Comparison of ENCODE assay signal across 8 mouse cellular contexts in the genomic region with DNA sequence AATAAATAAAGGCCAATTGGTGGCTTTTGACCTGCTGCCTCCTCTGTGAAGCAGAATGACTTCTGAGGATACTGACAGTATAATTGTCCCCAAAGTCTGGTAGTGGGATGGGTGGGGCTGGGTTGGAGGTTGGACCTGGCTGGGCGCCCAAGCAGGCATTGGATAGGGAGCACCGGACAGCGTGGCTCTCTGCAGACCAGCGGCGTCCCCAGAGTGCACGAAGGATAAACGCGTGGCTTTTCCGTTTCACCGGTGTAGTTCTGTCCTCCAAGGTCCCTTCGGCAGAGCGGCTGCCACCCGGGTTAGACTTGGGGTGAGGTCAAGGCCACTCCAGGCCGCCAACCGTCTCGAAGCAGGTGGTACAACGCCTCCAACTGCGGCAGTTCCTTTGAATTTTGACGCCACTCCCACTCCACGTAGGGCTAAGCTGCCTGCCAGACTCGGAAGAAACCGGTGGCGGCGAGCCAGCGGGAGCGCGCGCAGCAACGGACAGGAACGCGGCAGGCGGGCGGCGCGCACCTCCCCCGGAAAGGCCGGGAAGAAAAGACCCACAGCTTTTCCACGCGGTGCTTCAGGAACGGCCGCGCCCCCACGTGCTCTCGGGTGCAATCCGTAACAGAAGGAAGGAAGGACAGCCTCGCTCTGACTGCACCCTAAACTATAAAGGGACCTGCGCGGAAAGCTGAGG. TPM values are rescaled to one million over a fixed set of nuclear protein-coding genes. Genes with fewer than 3 reads are reported as not detected.
A peak's percentile ranks its signal among the peaks of the same experiment; 100 is the strongest.
DNase-seq lines count a peak whose midpoint lies in the region; ATAC-seq and TF ChIP-seq lines count a peak whose summit lies in the region.

No protein-coding gene starts in this region.

- H3K4me3 ChIP-seq in C2C12 (ENCODE audit: insufficient read depth, poor library complexity, severe bottlenecking): no peak overlapping the region
- peak overlapping the region; percentile 57 for H3K4me3 ChIP-seq in heart, embryonic 12.5 days
- peak overlapping the region; percentile 51 for H3K4me3 ChIP-seq in kidney, embryonic 16.5 days (ENCODE audit: low read length)
- peak overlapping the region; percentile 55 for H3K4me3 ChIP-seq in liver, embryonic 11.5 days (ENCODE audit: low read depth, low read length)
- H3K4me3 ChIP-seq in myocyte: peak overlapping the region; percentile 7
- H3K4me3 ChIP-seq in stomach, embryonic 16.5 days (replicated peaks; ENCODE audit: low read length): peak overlapping the region; percentile 52

- WGBS in heart, embryonic 12.5 days: under 1% methylated on average over 48 of the region's 48 CpGs
- WGBS in kidney, embryonic 16.5 days: under 1% methylated on average over 48 of the region's 48 CpGs
- 2% methylated on average over 48 of the region's 48 CpGs for WGBS in liver, embryonic 11.5 days
- WGBS in stomach, embryonic 16.5 days: under 1% methylated on average over 48 of the region's 48 CpGs

- no peak for TF ChIP-seq POLR2A in myocyte (IDR thresholded peaks at IDR 0.05; ENCODE audit: insufficient read length, low read depth)

- H3K9me3 ChIP-seq in heart, embryonic 12.5 days (replicated peaks): no peaks in the 10 kb centered on the region
- no peaks in the 10 kb centered on the region for H3K9me3 ChIP-seq in kidney, embryonic 16.5 days (ENCODE audit: low read length)
- no peaks in the 10 kb centered on the region for H3K9me3 ChIP-seq in liver, embryonic 11.5 days (ENCODE audit: control insufficient read depth, low read length)
- H3K9me3 ChIP-seq in stomach, embryonic 16.5 days (replicated peaks; ENCODE audit: control insufficient read depth, low read length): no peaks in the 10 kb centered on the region

- 0 out of 2 replicates have a peak, but pooled peaks cover 4% of the 10 kb centered on the region for H3K4me1 ChIP-seq in heart, embryonic 12.5 days (replicated peaks)
- peaks cover 3% of the 10 kb centered on the region; the same call in 1 of the 2 replicates for H3K4me1 ChIP-seq in kidney, embryonic 16.5 days (ENCODE audit: insufficient read depth, low read length)
- H3K4me1 ChIP-seq in liver, embryonic 11.5 days (replicated peaks; ENCODE audit: control insufficient read depth, insufficient read depth, low read length): no peaks in the 10 kb centered on the region; the same call in 1 of the 2 replicates
- H3K4me1 ChIP-seq in stomach, embryonic 16.5 days (ENCODE audit: control insufficient read depth, insufficient read depth, low read length): no peaks in the 10 kb centered on the region

- H3ac ChIP-seq in C2C12 (ENCODE audit: control insufficient read depth, insufficient read length, low read depth): peak overlapping the region; percentile 24
- no peak overlapping the region for H3ac ChIP-seq in myocyte (ENCODE audit: control insufficient read depth, insufficient read length)

- H3K27ac ChIP-seq in heart, embryonic 12.5 days (ENCODE audit: poor library complexity, severe bottlenecking): no peak overlapping the region
- H3K27ac ChIP-seq in kidney, embryonic 16.5 days (ENCODE audit: low read length): no peak overlapping the region
- H3K27ac ChIP-seq in liver, embryonic 11.5 days (ENCODE audit: low read depth, low read length): no peak overlapping the region
- H3K27ac ChIP-seq in stomach, embryonic 16.5 days (ENCODE audit: low read length): no peak overlapping the region

- no peaks in the 10 kb centered on the region for H3K79me2 ChIP-seq in C2C12 (ENCODE audit: control insufficient read depth, insufficient read depth)
- H3K79me2 ChIP-seq in myocyte (ENCODE audit: control insufficient read depth, insufficient read depth): no peaks in the 10 kb centered on the region

- H3K36me3 ChIP-seq in C2C12 (ENCODE audit: control insufficient read depth, insufficient read depth) (no peaks in the 10 kb centered on the region), myocyte (ENCODE audit: control insufficient read depth, insufficient read depth) (no peaks in the 10 kb centered on the region)
- H3K36me3 ChIP-seq in heart, embryonic 12.5 days: no peaks in the 10 kb centered on the region; the same call in 1 of the 2 replicates
- no peaks in the 10 kb centered on the region for H3K36me3 ChIP-seq in kidney, embryonic 16.5 days (ENCODE audit: insufficient read depth, low read length)
- no peaks in the 10 kb centered on the region for H3K36me3 ChIP-seq in liver, embryonic 11.5 days (ENCODE audit: control insufficient read depth, insufficient read depth, low read length)
- no peaks in the 10 kb centered on the region for H3K36me3 ChIP-seq in stomach, embryonic 16.5 days (ENCODE audit: control insufficient read depth, insufficient read depth, low read length)

- DNase-seq in brain, adult 2 months (ENCODE audit: low read depth, low spot score): peak; percentile 86
- DNase-seq in liver, embryonic 11.5 days (ENCODE audit: low spot score): peak; percentile 67

- H3K27me3 ChIP-seq in C2C12 (ENCODE audit: control insufficient read depth, insufficient read depth, insufficient read length) (no peaks in the 10 kb centered on the region), myocyte (ENCODE audit: control insufficient read depth, insufficient read depth, insufficient read length) (no peaks in the 10 kb centered on the region)
- no peaks in the 10 kb centered on the region for H3K27me3 ChIP-seq in heart, embryonic 12.5 days (replicated peaks)
- H3K27me3 ChIP-seq in kidney, embryonic 16.5 days (ENCODE audit: insufficient read depth, low read length): no peaks in the 10 kb centered on the region
- peaks cover 7% of the 10 kb centered on the region; the same call in 1 of the 2 replicates for H3K27me3 ChIP-seq in liver, embryonic 11.5 days (replicated peaks; ENCODE audit: control insufficient read depth, insufficient read depth, low read length)
- no peaks in the 10 kb centered on the region for H3K27me3 ChIP-seq in stomach, embryonic 16.5 days (ENCODE audit: control insufficient read depth, insufficient read depth, low read length)

- ATAC-seq in erythroid progenitor cell, adult 5-6 weeks (replicated peaks; ENCODE audit: low FRiP score, poor library complexity, severe bottlenecking): peak; percentile 73
- peak; percentile 75 for ATAC-seq in heart, embryonic 12.5 days (ENCODE audit: insufficient number of reproducible peaks, low FRiP score)
- peak; percentile 90 for ATAC-seq in kidney, embryonic 16.5 days (ENCODE audit: low FRiP score, low TSS enrichment)
- ATAC-seq in liver, embryonic 11.5 days (replicated peaks; ENCODE audit: low FRiP score): peak; percentile 69
- peak; percentile 84 for ATAC-seq in stomach, embryonic 16.5 days (ENCODE audit: insufficient read depth, low FRiP score)

- H3K79me3 ChIP-seq in C2C12 (ENCODE audit: low read depth): no peaks in the 10 kb centered on the region

- H3K9ac ChIP-seq in heart, embryonic 12.5 days: peak overlapping the region; percentile 71
- H3K9ac ChIP-seq in kidney, embryonic 16.5 days (replicated peaks; ENCODE audit: low read length): peak overlapping the region; percentile 75
- H3K9ac ChIP-seq in liver, embryonic 11.5 days (ENCODE audit: low read depth, low read length): peak overlapping the region; percentile 61
- peak overlapping the region; percentile 78 for H3K9ac ChIP-seq in stomach, embryonic 16.5 days (ENCODE audit: low read length)

- TF ChIP-seq CTCF in C2C12 (IDR thresholded peaks at IDR 0.05; ENCODE audit: control insufficient read depth, insufficient read depth, insufficient read length): no peak

- H3K4me2 ChIP-seq in heart, embryonic 12.5 days: peak overlapping the region; percentile 76
- H3K4me2 ChIP-seq in kidney, embryonic 16.5 days (replicated peaks; ENCODE audit: low read depth, low read length): peak overlapping the region; percentile 72
- peak overlapping the region; percentile 86 for H3K4me2 ChIP-seq in liver, embryonic 11.5 days
- peak overlapping the region; percentile 58 for H3K4me2 ChIP-seq in myocyte (ENCODE audit: low read depth)
- peak overlapping the region; percentile 88 for H3K4me2 ChIP-seq in stomach, embryonic 16.5 days (ENCODE audit: low read depth, low read length)

RNA-seq across cellular contexts. Expression of gene Crtap, which starts 22.5 kb away (rescaled TPM):
- polyA plus RNA-seq in C2C12 (2012; fragmentation: generic; extraction: Trizol) (116 TPM), myocyte (2012; fragmentation: generic; extraction: Trizol) (66.3 TPM)
- total RNA-seq in erythroid progenitor cell, adult 5-6 weeks (2015; ENCODE audit: low replicate concordance): 10.1 and 12.6 TPM in 2 replicates
- 1.7 and 3.5 TPM in 2 replicates for total RNA-seq in erythroid progenitor cell, adult 5-6 weeks (2017; ENCODE audit: low replicate concordance)
- polyA plus RNA-seq in heart, embryonic 12.5 days (2016; fragmentation: Nextera tagmentation; extraction: Ambion mirVana): 144 and 150 TPM in 2 replicates
- polyA plus RNA-seq in kidney, embryonic 16.5 days (2015; fragmentation: Nextera tagmentation; extraction: Ambion mirVana): 139 and 148 TPM in 2 replicates
- 45.7 and 46.8 TPM in 2 replicates for polyA plus RNA-seq in liver, embryonic 11.5 days (2014; fragmentation: Nextera tagmentation; extraction: Ambion mirVana)
- 107 and 122 TPM in 2 replicates for polyA plus RNA-seq in stomach, embryonic 16.5 days (2015; fragmentation: Nextera tagmentation; extraction: Ambion mirVana)

RNA-seq across cellular contexts. Expression of gene Glb1, which starts 32.9 kb away (rescaled TPM):
- 21.1 TPM for polyA plus RNA-seq in C2C12 (2012; fragmentation: generic; extraction: Trizol)
- 7.6 and 8.8 TPM in 2 replicates for total RNA-seq in erythroid progenitor cell, adult 5-6 weeks (2015; ENCODE audit: low replicate concordance)
- 2.3 and 3.3 TPM in 2 replicates for total RNA-seq in erythroid progenitor cell, adult 5-6 weeks (2017; ENCODE audit: low replicate concordance)
- polyA plus RNA-seq in heart, embryonic 12.5 days (2016; fragmentation: Nextera tagmentation; extraction: Ambion mirVana): 46.2 and 47.3 TPM in 2 replicates
- polyA plus RNA-seq in kidney, embryonic 16.5 days (2015; fragmentation: Nextera tagmentation; extraction: Ambion mirVana): 77.6 and 81.0 TPM in 2 replicates
- 26.4 and 28.8 TPM in 2 replicates for polyA plus RNA-seq in liver, embryonic 11.5 days (2014; fragmentation: Nextera tagmentation; extraction: Ambion mirVana)
- polyA plus RNA-seq in myocyte (2012; fragmentation: generic; extraction: Trizol): 30.1 TPM
- polyA plus RNA-seq in stomach, embryonic 16.5 days (2015; fragmentation: Nextera tagmentation; extraction: Ambion mirVana): 73.7 and 74.2 TPM in 2 replicates

RNA-seq across cellular contexts. Expression of gene Tmppe, which starts 33.0 kb away (rescaled TPM):
- 2.5 TPM for polyA plus RNA-seq in C2C12 (2012; fragmentation: generic; extraction: Trizol)
- total RNA-seq in erythroid progenitor cell, adult 5-6 weeks (2015; ENCODE audit: low replicate concordance): not detected in 2 replicates
- total RNA-seq in erythroid progenitor cell, adult 5-6 weeks (2017; ENCODE audit: low replicate concordance): 2.3 TPM in 2 replicates
- polyA plus RNA-seq in heart, embryonic 12.5 days (2016; fragmentation: Nextera tagmentation; extraction: Ambion mirVana): 11.4 and 11.9 TPM in 2 replicates
- 15.3 and 15.9 TPM in 2 replicates for polyA plus RNA-seq in kidney, embryonic 16.5 days (2015; fragmentation: Nextera tagmentation; extraction: Ambion mirVana)
- 5.3 and 5.7 TPM in 2 replicates for polyA plus RNA-seq in liver, embryonic 11.5 days (2014; fragmentation: Nextera tagmentation; extraction: Ambion mirVana)
- 1.7 TPM for polyA plus RNA-seq in myocyte (2012; fragmentation: generic; extraction: Trizol)
- 11.3 and 11.5 TPM in 2 replicates for polyA plus RNA-seq in stomach, embryonic 16.5 days (2015; fragmentation: Nextera tagmentation; extraction: Ambion mirVana)

RNA-seq across cellular contexts. Expression of gene Bcl2a1c, which starts 38.0 kb away (rescaled TPM):
- not detected for polyA plus RNA-seq in C2C12 (2012; fragmentation: generic; extraction: Trizol)
- total RNA-seq in erythroid progenitor cell, adult 5-6 weeks (2015; ENCODE audit: low replicate concordance): not detected in 2 replicates
- not detected in 2 replicates for total RNA-seq in erythroid progenitor cell, adult 5-6 weeks (2017; ENCODE audit: low replicate concordance)
- not detected in 2 replicates for polyA plus RNA-seq in heart, embryonic 12.5 days (2016; fragmentation: Nextera tagmentation; extraction: Ambion mirVana)
- not detected in 2 replicates for polyA plus RNA-seq in kidney, embryonic 16.5 days (2015; fragmentation: Nextera tagmentation; extraction: Ambion mirVana)
- polyA plus RNA-seq in liver, embryonic 11.5 days (2014; fragmentation: Nextera tagmentation; extraction: Ambion mirVana): not detected in 2 replicates
- polyA plus RNA-seq in myocyte (2012; fragmentation: generic; extraction: Trizol): not detected
- polyA plus RNA-seq in stomach, embryonic 16.5 days (2015; fragmentation: Nextera tagmentation; extraction: Ambion mirVana): not detected in 2 replicates
